Mouse (Mus musculus) thymus, adult 2 months (tissue): ENCODE measurements around the gene B230219D22Rik.

Source experiments
- CTCF ChIP-seq: fragments of 200-500 bp; IDR thresholded peaks from 2 replicates; pipeline ENCODE4 v1.5.1; 2012; ENCODE audit warnings: mild to moderate bottlenecking, control low read depth, low read length, moderate library complexity, borderline replicate concordance; ENCODE audit not compliant: control insufficient read depth, poor library complexity, insufficient read depth; ENCODE audit errors: extremely low read depth
- POLR2A ChIP-seq: fragments of 200-500 bp; IDR thresholded peaks from 2 replicates; pipeline ENCODE4 v1.6.1; 2012; ENCODE audit warnings: mild to moderate bottlenecking, low read length, control low read depth, moderate library complexity; ENCODE audit not compliant: control insufficient read depth, poor library complexity, insufficient read depth; ENCODE audit errors: extremely low read depth

- no peak for TF ChIP-seq CTCF
- no peak for TF ChIP-seq POLR2A
Observed at GRCm38 (mm10) chr13:55721516-55721915, 28.6 kb downstream of the B230219D22Rik start.
